Mouse (Mus musculus): ENCODE results near the gene Wdpcp. TPM values are rescaled to one million over a fixed set of nuclear protein-coding genes. Genes with fewer than 3 reads are reported as not detected.

The Wdpcp gene
- polyA plus RNA-seq, 1 experiment from 2014 or later, result 8.3 TPM

- ATAC-seq (ENCODE audit: insufficient number of reproducible peaks, low FRiP score, low TSS enrichment, low read depth), result no peak
- WGBS, result 77% methylated on average over 2 of the region's 2 CpGs
- Histone ChIP-seq H3K36me3 (no peaks in the 10 kb centered on the region), H3K4me2 (no peak overlapping the region), H3K4me1 (no peaks in the 10 kb centered on the region), H3K4me3 (no peak overlapping the region), H3K9ac (no peak overlapping the region), H3K27me3 (no peaks in the 10 kb centered on the region), H3K9me3 (no peaks in the 10 kb centered on the region), H3K27ac (no peak overlapping the region)
These were observed 118.7 kb downstream of the Wdpcp start for GRCm38 (mm10) chr11:21690730-21691129.

- no peak overlapping the region for H3K9ac ChIP-seq
- no peaks in the 10 kb centered on the region for H3K36me3 ChIP-seq
- H3K27ac ChIP-seq, result no peak overlapping the region
- no peaks in the 10 kb centered on the region for H3K9me3 ChIP-seq
- no peaks in the 10 kb centered on the region for H3K27me3 ChIP-seq
- H3K4me3 ChIP-seq, result no peak overlapping the region
- WGBS, result 83% methylated on average over 6 of the region's 6 CpGs
- no peak for ATAC-seq (ENCODE audit: insufficient number of reproducible peaks, low FRiP score, low TSS enrichment, low read depth)
- no peak overlapping the region for H3K4me2 ChIP-seq
- no peaks in the 10 kb centered on the region for H3K4me1 ChIP-seq
These were observed 122.1 kb downstream of the Wdpcp start for GRCm38 (mm10) chr11:21694087-21694486.

- WGBS, result 65% methylated on average over 3 of the region's 3 CpGs
- ATAC-seq (ENCODE audit: insufficient number of reproducible peaks, low FRiP score, low TSS enrichment, low read depth), result no peak
- H3K9me3 ChIP-seq, result no peaks in the 10 kb centered on the region
These were observed 125.6 kb downstream of the Wdpcp start for GRCm38 (mm10) chr11:21697642-21698041.

GRCm38 (mm10) chr11:21713508-21713907, 141.5 kb downstream of the Wdpcp start:
- no peaks in the 10 kb centered on the region for H3K27me3 ChIP-seq
- H3K4me2 ChIP-seq, result no peak overlapping the region
- H3K4me3 ChIP-seq, result no peak overlapping the region
- H3K27ac ChIP-seq, result no peak overlapping the region
- no peak for ATAC-seq (ENCODE audit: insufficient number of reproducible peaks, low FRiP score, low TSS enrichment, low read depth)
- no peaks in the 10 kb centered on the region for H3K4me1 ChIP-seq
- no peaks in the 10 kb centered on the region for H3K36me3 ChIP-seq
- no peaks in the 10 kb centered on the region for H3K9me3 ChIP-seq
- no peak overlapping the region for H3K9ac ChIP-seq

More at GRCm38 (mm10) chr11:21697642-21698041, 125.6 kb downstream of the Wdpcp start:
- Histone ChIP-seq H3K27ac (no peak overlapping the region), H3K36me3 (no peaks in the 10 kb centered on the region), H3K27me3 (no peaks in the 10 kb centered on the region), H3K4me3 (no peak overlapping the region), H3K9ac (no peak overlapping the region), H3K4me1 (no peaks in the 10 kb centered on the region), H3K4me2 (no peak overlapping the region)

GRCm38 (mm10) chr11:21714065-21714464, 142.0 kb downstream of the Wdpcp start:
- ATAC-seq (ENCODE audit: insufficient number of reproducible peaks, low FRiP score, low TSS enrichment, low read depth), result no peak

GRCm38 (mm10) chr11:21726329-21726728, 154.3 kb downstream of the Wdpcp start:
- ATAC-seq (ENCODE audit: insufficient number of reproducible peaks, low FRiP score, low TSS enrichment, low read depth), result no peak
- Histone ChIP-seq H3K9ac (no peak overlapping the region), H3K4me2 (no peak overlapping the region), H3K36me3 (no peaks in the 10 kb centered on the region), H3K4me1 (no peaks in the 10 kb centered on the region), H3K27me3 (no peaks in the 10 kb centered on the region), H3K4me3 (no peak overlapping the region), H3K27ac (no peak overlapping the region), H3K9me3 (no peaks in the 10 kb centered on the region)
- WGBS, result 70% methylated on average over 1 of the region's 1 CpGs

More at GRCm38 (mm10) chr11:21714065-21714464, 142.0 kb downstream of the Wdpcp start:
- H3K27ac ChIP-seq, result no peak overlapping the region
- H3K4me1 ChIP-seq, result no peaks in the 10 kb centered on the region
- no peak overlapping the region for H3K4me3 ChIP-seq
- no peak overlapping the region for H3K4me2 ChIP-seq
- no peaks in the 10 kb centered on the region for H3K9me3 ChIP-seq
- 79% methylated on average over 1 of the region's 1 CpGs for WGBS
- no peaks in the 10 kb centered on the region for H3K27me3 ChIP-seq
- H3K36me3 ChIP-seq, result no peaks in the 10 kb centered on the region
- no peak overlapping the region for H3K9ac ChIP-seq

- Histone ChIP-seq H3K4me3 (no peak overlapping the region), H3K4me2 (no peak overlapping the region), H3K27me3 (no peaks in the 10 kb centered on the region), H3K27ac (no peak overlapping the region), H3K9ac (no peak overlapping the region), H3K9me3 (no peaks in the 10 kb centered on the region), H3K4me1 (no peaks in the 10 kb centered on the region), H3K36me3 (no peaks in the 10 kb centered on the region)
- 55% methylated on average over 5 of the region's 5 CpGs for WGBS
- no peak for ATAC-seq (ENCODE audit: insufficient number of reproducible peaks, low FRiP score, low TSS enrichment, low read depth)
These were observed 157.0 kb downstream of the Wdpcp start for GRCm38 (mm10) chr11:21729056-21729455.

GRCm38 (mm10) chr11:21729961-21730360, 157.9 kb downstream of the Wdpcp start:
- no peak for ATAC-seq (ENCODE audit: insufficient number of reproducible peaks, low FRiP score, low TSS enrichment, low read depth)
- Histone ChIP-seq H3K9ac (no peak overlapping the region), H3K27ac (no peak overlapping the region), H3K36me3 (no peaks in the 10 kb centered on the region), H3K4me3 (no peak overlapping the region), H3K4me1 (no peaks in the 10 kb centered on the region), H3K27me3 (no peaks in the 10 kb centered on the region), H3K4me2 (no peak overlapping the region), H3K9me3 (no peaks in the 10 kb centered on the region)
- 86% methylated on average over 6 of the region's 6 CpGs for WGBS

GRCm38 (mm10) chr11:21735272-21735671, 163.2 kb downstream of the Wdpcp start:
- Histone ChIP-seq H3K36me3 (no peaks in the 10 kb centered on the region), H3K4me2 (no peak overlapping the region), H3K27ac (no peak overlapping the region), H3K9me3 (no peaks in the 10 kb centered on the region), H3K27me3 (no peaks in the 10 kb centered on the region), H3K9ac (no peak overlapping the region), H3K4me1 (no peaks in the 10 kb centered on the region), H3K4me3 (no peak overlapping the region)
- no peak for ATAC-seq (ENCODE audit: insufficient number of reproducible peaks, low FRiP score, low TSS enrichment, low read depth)
- 58% methylated on average over 6 of the region's 6 CpGs for WGBS

GRCm38 (mm10) chr11:21749487-21749886, 177.5 kb downstream of the Wdpcp start:
- no peak overlapping the region for H3K27ac ChIP-seq
- H3K4me2 ChIP-seq, result no peak overlapping the region
- H3K4me3 ChIP-seq, result no peak overlapping the region
- H3K4me1 ChIP-seq, result no peaks in the 10 kb centered on the region
- H3K9ac ChIP-seq, result no peak overlapping the region
- no peaks in the 10 kb centered on the region for H3K27me3 ChIP-seq
- H3K9me3 ChIP-seq, result no peaks in the 10 kb centered on the region
- no peak for ATAC-seq (ENCODE audit: insufficient number of reproducible peaks, low FRiP score, low TSS enrichment, low read depth)
- no peaks in the 10 kb centered on the region for H3K36me3 ChIP-seq
- WGBS, result 71% methylated on average over 4 of the region's 4 CpGs

- H3K27me3 ChIP-seq, result no peaks in the 10 kb centered on the region
- 91% methylated on average over 4 of the region's 4 CpGs for WGBS
- no peaks in the 10 kb centered on the region for H3K36me3 ChIP-seq
- no peak overlapping the region for H3K4me3 ChIP-seq
- no peak overlapping the region for H3K9ac ChIP-seq
- ATAC-seq (ENCODE audit: insufficient number of reproducible peaks, low FRiP score, low TSS enrichment, low read depth), result no peak
- H3K4me1 ChIP-seq, result no peaks in the 10 kb centered on the region
- no peak overlapping the region for H3K27ac ChIP-seq
- no peak overlapping the region for H3K4me2 ChIP-seq
- H3K9me3 ChIP-seq, result no peaks in the 10 kb centered on the region
These were observed 191.2 kb downstream of the Wdpcp start for GRCm38 (mm10) chr11:21763201-21763600.

GRCm38 (mm10) chr11:21788831-21789230, 216.8 kb downstream of the Wdpcp start:
- ATAC-seq (ENCODE audit: insufficient number of reproducible peaks, low FRiP score, low TSS enrichment, low read depth), result no peak
- no peaks in the 10 kb centered on the region for H3K27me3 ChIP-seq
- no peak overlapping the region for H3K9ac ChIP-seq
- 96% methylated on average over 3 of the region's 3 CpGs for WGBS
- H3K4me3 ChIP-seq, result no peak overlapping the region
- no peaks in the 10 kb centered on the region for H3K4me1 ChIP-seq
- no peak overlapping the region for H3K27ac ChIP-seq
- H3K9me3 ChIP-seq, result no peaks in the 10 kb centered on the region
- H3K36me3 ChIP-seq, result no peaks in the 10 kb centered on the region
- no peak overlapping the region for H3K4me2 ChIP-seq

- Histone ChIP-seq H3K9me3 (no peaks in the 10 kb centered on the region), H3K4me3 (no peak overlapping the region), H3K27me3 (no peaks in the 10 kb centered on the region), H3K4me1 (no peaks in the 10 kb centered on the region), H3K36me3 (no peaks in the 10 kb centered on the region), H3K4me2 (no peak overlapping the region), H3K9ac (no peak overlapping the region), H3K27ac (no peak overlapping the region)
- WGBS, result 91% methylated on average over 3 of the region's 3 CpGs
- ATAC-seq (ENCODE audit: insufficient number of reproducible peaks, low FRiP score, low TSS enrichment, low read depth), result no peak
These were observed 252.9 kb downstream of the Wdpcp start for GRCm38 (mm10) chr11:21824941-21825340.

Measured in limb, embryonic 15.5 days (tissue).